12 mouse cellular contexts compared by ENCODE assay signal in genomic region chr17:66346378-66346777, GRCm38 (mm10).
"Had no signal": no experiment of that assay in that cellular context is flagged by ENCODE, and none has a peak within 500 bp of the region (broad histone marks: within the 10 kb centered on the region; RNA-seq: fewer than 3 reads in every experiment).

No protein-coding gene starts in this region.

- H3K4me1 ChIP-seq: liver, embryonic 12.5 days; midbrain, embryonic 12.5 days had no signal

- H3K4me2 ChIP-seq: limb, embryonic 15.5 days; liver, embryonic 12.5 days; lung, embryonic 14.5 days; midbrain, embryonic 12.5 days; neural tube, embryonic 13.5 days had no signal

- ATAC-seq: liver, embryonic 12.5 days; midbrain, embryonic 16.5 days had no signal

- DNase-seq: kidney, postnatal 10 days; kidney, postnatal 4 days; lung, embryonic 14.5 days; lung, postnatal 14 days; right cerebral cortex, postnatal 14 days; thymus, postnatal 4 days had no signal

- H3K36me3 ChIP-seq: liver, embryonic 12.5 days had no signal

- H3K27me3 ChIP-seq: limb, embryonic 15.5 days; liver, embryonic 12.5 days; midbrain, embryonic 12.5 days; neural tube, embryonic 13.5 days had no signal

- H3K4me3 ChIP-seq: layer of hippocampus, adult 2 months; limb, embryonic 15.5 days; liver, embryonic 12.5 days; midbrain, embryonic 12.5 days; neural tube, embryonic 13.5 days had no signal

- H3K27ac ChIP-seq: layer of hippocampus, adult 2 months; limb, embryonic 15.5 days; liver, embryonic 12.5 days; midbrain, embryonic 12.5 days; neural tube, embryonic 13.5 days had no signal

- H3K9ac ChIP-seq: limb, embryonic 15.5 days; liver, embryonic 12.5 days; lung, embryonic 14.5 days; midbrain, embryonic 12.5 days; neural tube, embryonic 13.5 days had no signal

- H3K9me3 ChIP-seq: limb, embryonic 15.5 days; liver, embryonic 12.5 days; midbrain, embryonic 12.5 days; neural tube, embryonic 13.5 days had no signal
